Mouse (Mus musculus) kidney, postnatal 0 days (tissue): ENCODE results near the gene Meis1. TPM values are rescaled to one million over a fixed set of nuclear protein-coding genes. Genes with fewer than 3 reads are reported as not detected.

Experiments
- ATAC-seq: fragments of 200-750 bp; cut with Nextera tagmentation; replicated peaks from 2 replicates; pipeline ENCODE4 v1.8.0; 2017; ENCODE audit warnings: low read depth, moderate number of reproducible peaks, moderate TSS enrichment, moderate library complexity; ENCODE audit not compliant: low FRiP score
- DNase-seq: peaks from one replicate; pipeline ENCODE4 v3.0.0-alpha.2; 2016; ENCODE audit warnings: low spot score
- H3K27ac ChIP-seq: fragments of 300-500 bp; sonication (generic); 2 replicates; pipeline ENCODE4 v1.5.1; 2014; ENCODE audit warnings: mild to moderate bottlenecking
- H3K27me3 ChIP-seq: fragments of 300-500 bp; sonication (generic); 2 replicates; pipeline ENCODE4 v1.6.1; 2014; ENCODE audit warnings: low read length, mixed read lengths; ENCODE audit not compliant: insufficient read depth
- H3K36me3 ChIP-seq: fragments of 300-500 bp; sonication (generic); 2 replicates; pipeline ENCODE4 v1.6.1; 2014; ENCODE audit warnings: low read length, mixed read lengths; ENCODE audit not compliant: insufficient read depth
- H3K4me1 ChIP-seq: fragments of 300-500 bp; sonication (generic); replicated peaks from 2 replicates; pipeline ENCODE4 v1.6.1; 2014; ENCODE audit warnings: antibody characterized with exemption, low read length, mixed read lengths; ENCODE audit not compliant: insufficient read depth
- H3K4me2 ChIP-seq: fragments of 300-500 bp; sonication (generic); 2 replicates; pipeline ENCODE4 v1.6.1; 2014; ENCODE audit warnings: mild to moderate bottlenecking, low read length, moderate library complexity, mixed read lengths
- H3K4me3 ChIP-seq: fragments of 300-500 bp; sonication (generic); replicated peaks from 2 replicates; pipeline ENCODE4 v1.5.1; 2014; ENCODE audit warnings: low read depth, low read length
- H3K9ac ChIP-seq: fragments of 300-500 bp; sonication (generic); 2 replicates; pipeline ENCODE4 v1.6.1; 2014; ENCODE audit warnings: low read depth, low read length
- H3K9me3 ChIP-seq: fragments of 300-500 bp; sonication (generic); replicated peaks from 2 replicates; pipeline ENCODE4 v1.6.1; 2016; ENCODE audit warnings: low read length, inconsistent platforms, mixed read lengths
- CTCF ChIP-seq: IDR thresholded peaks from 2 replicates; pipeline ENCODE4 v1.5.1; 2016; ENCODE audit warnings: antibody characterized with exemption, low read depth, mild to moderate bottlenecking, moderate library complexity
- WGBS: fragments of 180-500 bp; shearing (Covaris S2); extraction: QIAGEN DNeasy Blood & Tissue Kit; methylation state at CpG from one replicate; pipeline ENCODE4 v1.1.7; 2014; 5-methylcytosine and 5-hydroxymethylcytosine counted together
- polyA plus RNA-seq: library from polyadenylated mRNA; unstranded; fragments of >200 nt; fragmentation: Nextera tagmentation; extraction: Ambion mirVana; gene quantifications from 2 replicates; pipeline ENCODE4 v1.2.1, GENCODE M21; 2015

Gene Meis1
- polyA plus RNA-seq, 1 experiment from 2014 or later: 59.0 TPM

- ATAC-seq: no peak
- DNase-seq: peak; percentile 77
- Histone ChIP-seq H3K4me2 (peak overlapping the region; percentile 86), H3K36me3 (0 out of 2 replicates have a peak, but pooled peaks cover 3% of the 10 kb centered on the region), H3K9me3 (no peaks in the 10 kb centered on the region), H3K27me3 (no peaks in the 10 kb centered on the region), H3K4me3 (peak overlapping the region; percentile 84), H3K4me1 (peaks cover 10% of the 10 kb centered on the region; the same call in 1 of the 2 replicates), H3K27ac (peak overlapping the region; percentile 97), H3K9ac (peak overlapping the region; percentile 93)
- WGBS: 0% methylated on average over 64 of the region's 67 CpGs
- no peak for TF ChIP-seq CTCF
Measured at GRCm38 (mm10) chr11:19019204-19020171, 703 bp upstream of the Meis1 start.

- ATAC-seq: no peak
Measured at GRCm38 (mm10) chr11:19017719-19018413, 919 bp downstream of the Meis1 start.

GRCm38 (mm10) chr11:19017262-19017661 is 1.5 kb downstream of the Meis1 start:
- 13% methylated on average over 1 of the region's 1 CpGs for WGBS
- Histone ChIP-seq H3K4me2 (peak overlapping the region; percentile 86), H3K27ac (peak overlapping the region; percentile 97), H3K27me3 (no peaks in the 10 kb centered on the region), H3K9ac (peak overlapping the region; percentile 93), H3K4me1 (peaks cover 6% of the 10 kb centered on the region; the same call in 1 of the 2 replicates), H3K36me3 (0 out of 2 replicates have a peak, but pooled peaks cover 3% of the 10 kb centered on the region), H3K9me3 (no peaks in the 10 kb centered on the region), H3K4me3 (peak overlapping the region; percentile 84)
- ATAC-seq (no peak), DNase-seq (no peak)
- TF ChIP-seq CTCF: no peak

More at GRCm38 (mm10) chr11:19017719-19018413, 919 bp downstream of the Meis1 start:
- Histone ChIP-seq H3K4me3 (peak overlapping the region; percentile 84), H3K9me3 (no peaks in the 10 kb centered on the region), H3K27ac (peak overlapping the region; percentile 97), H3K9ac (peak overlapping the region; percentile 93), H3K4me1 (peaks cover 6% of the 10 kb centered on the region; the same call in 1 of the 2 replicates), H3K4me2 (peak overlapping the region; percentile 86), H3K27me3 (no peaks in the 10 kb centered on the region), H3K36me3 (0 out of 2 replicates have a peak, but pooled peaks cover 3% of the 10 kb centered on the region)
- DNase-seq: no peak
- no peak for TF ChIP-seq CTCF
- WGBS: 4% methylated on average over 14 of the region's 14 CpGs

GRCm38 (mm10) chr11:19016481-19017220 is 2.1 kb downstream of the Meis1 start:
- H3K9ac ChIP-seq: peak overlapping the region; percentile 93
- peak overlapping the region; percentile 84 for H3K4me3 ChIP-seq
- peaks cover 6% of the 10 kb centered on the region; the same call in 1 of the 2 replicates for H3K4me1 ChIP-seq
- peak overlapping the region; percentile 86 for H3K4me2 ChIP-seq
- H3K9me3 ChIP-seq: no peaks in the 10 kb centered on the region
- ATAC-seq: no peak
- no peak for TF ChIP-seq CTCF
- 3% methylated on average over 10 of the region's 10 CpGs for WGBS
- H3K36me3 ChIP-seq: 0 out of 2 replicates have a peak, but pooled peaks cover 3% of the 10 kb centered on the region
- H3K27me3 ChIP-seq: no peaks in the 10 kb centered on the region
- peak overlapping the region; percentile 97 for H3K27ac ChIP-seq
- DNase-seq: peak; percentile 51

GRCm38 (mm10) chr11:19015731-19016461 is 2.9 kb downstream of the Meis1 start:
- H3K27ac ChIP-seq: peak overlapping the region; percentile 97
- ATAC-seq: no peak
- H3K4me2 ChIP-seq: peak overlapping the region; percentile 86
- 5% methylated on average over 37 of the region's 37 CpGs for WGBS
- no peaks in the 10 kb centered on the region for H3K27me3 ChIP-seq
- H3K4me1 ChIP-seq: peaks cover 4% of the 10 kb centered on the region; the same call in 1 of the 2 replicates
- no peaks in the 10 kb centered on the region for H3K9me3 ChIP-seq
- peak overlapping the region; percentile 93 for H3K9ac ChIP-seq
- H3K36me3 ChIP-seq: 0 out of 2 replicates have a peak, but pooled peaks cover 3% of the 10 kb centered on the region
- DNase-seq: no peak
- peak overlapping the region; percentile 84 for H3K4me3 ChIP-seq
- no peak for TF ChIP-seq CTCF
